Mouse (Mus musculus): ENCODE measurements around the gene Ddx49.

DNA sequence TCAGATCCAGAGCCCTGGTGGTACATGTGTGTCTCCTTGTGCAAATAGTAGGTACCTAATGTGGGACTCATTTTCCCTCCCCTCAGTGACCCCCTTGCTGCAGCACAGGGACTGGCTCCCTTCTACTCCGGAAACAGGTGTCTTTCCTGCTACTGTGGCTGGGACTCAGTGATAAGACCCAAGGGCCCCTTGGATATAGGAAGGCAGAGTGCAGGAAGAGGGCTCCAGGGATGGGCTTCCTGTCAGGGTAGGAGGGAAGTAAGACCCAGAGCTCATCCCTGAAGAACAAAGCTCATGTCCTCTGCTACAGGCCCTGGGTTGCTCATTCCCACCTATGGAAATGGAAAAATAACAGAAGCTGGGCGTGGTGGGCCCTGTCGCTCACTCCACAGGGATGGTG, 25.8 kb downstream of the Ddx49 start:
- TF ChIP-seq KAT2A (IDR thresholded peaks at IDR 0.05; ENCODE audit: insufficient replicate concordance, low read length) (no peak), CTCF (conservative IDR thresholded peaks at IDR 0.05 in 1 of 2, IDR thresholded peaks at IDR 0.05 in 1 of 2; ENCODE audit: low read depth in 2 of 2, low read length in 2 of 2) (no peak)
